In genomic region chr12:38342657-38343056, GRCm38 (mm10) we compare ENCODE assay signal across 8 mouse cellular contexts.
A peak's percentile ranks its signal among the peaks of the same experiment; 100 is the strongest.
DNase-seq lines count a peak whose midpoint lies in the region; ATAC-seq and TF ChIP-seq lines count a peak whose summit lies in the region.

No protein-coding gene starts in this region.

- no peak overlapping the region for H3K9ac ChIP-seq in forebrain, embryonic 15.5 days (replicated peaks)
- H3K9ac ChIP-seq in midbrain, embryonic 16.5 days (ENCODE audit: low read depth, low read length): no peak overlapping the region

- H3K9me3 ChIP-seq in forebrain, embryonic 15.5 days: no peaks in the 10 kb centered on the region
- no peaks in the 10 kb centered on the region for H3K9me3 ChIP-seq in midbrain, embryonic 16.5 days (replicated peaks; ENCODE audit: control insufficient read depth, low read length, poor library complexity, severe bottlenecking)

- H3K4me3 ChIP-seq in forebrain, embryonic 15.5 days: 0 out of 2 replicates have a peak overlapping the region, but pooled peaks have one; percentile 8
- no peak overlapping the region for H3K4me3 ChIP-seq in midbrain, embryonic 16.5 days (ENCODE audit: low read depth, low read length)
- H3K4me3 ChIP-seq in testis, adult 2 months (ENCODE audit: control insufficient read depth, low read depth, low read length): no peak overlapping the region

- peak; percentile 95 for ATAC-seq in forebrain, embryonic 15.5 days (replicated peaks)
- peak; percentile 92 for ATAC-seq in midbrain, embryonic 16.5 days

- H3K4me2 ChIP-seq in forebrain, embryonic 15.5 days (replicated peaks): peak overlapping the region; percentile 17; the same call in 1 of the 2 replicates
- H3K4me2 ChIP-seq in midbrain, embryonic 16.5 days (ENCODE audit: low read length): peak overlapping the region; percentile 5

- 3% methylated on average over 6 of the region's 6 CpGs for WGBS in forebrain, embryonic 15.5 days
- WGBS in midbrain, embryonic 16.5 days: 4% methylated on average over 6 of the region's 6 CpGs

- intact Hi-C loops in heart, postnatal 25 days (cut with DNase I): loop anchor here (2.0 to 5.0 kb wide), 2 partner anchors 435 to 1154 kb away; partner anchors contain the start of gene Etv1
- intact Hi-C loops in left cerebral cortex, postnatal 14 days (cut with DNase I): loop anchor here (2.0 to 5.0 kb wide), 2 partner anchors 435 to 1152 kb away; partner anchors contain the start of gene Etv1

- no peaks in the 10 kb centered on the region for H3K36me3 ChIP-seq in forebrain, embryonic 15.5 days
- no peaks in the 10 kb centered on the region for H3K36me3 ChIP-seq in midbrain, embryonic 16.5 days (ENCODE audit: control insufficient read depth, insufficient read depth, low read length)
- no peaks in the 10 kb centered on the region for H3K36me3 ChIP-seq in testis, adult 2 months (ENCODE audit: control insufficient read depth, insufficient read depth, low read length)

- no peak overlapping the region for H3K27ac ChIP-seq in forebrain, embryonic 15.5 days (replicated peaks)
- H3K27ac ChIP-seq in midbrain, embryonic 16.5 days (ENCODE audit: low read length): no peak overlapping the region
- no peak overlapping the region for H3K27ac ChIP-seq in testis, adult 2 months (ENCODE audit: control insufficient read depth, insufficient read depth, low read depth, low read length)

- DNase-seq in heart, adult 18-20 months: peak; percentile 19 to 44
- no peak for DNase-seq in heart, postnatal 25 days (ENCODE audit: low spot score)
- DNase-seq in cerebellum, adult 11 months: peak; percentile 69
- peak; percentile 4 for DNase-seq in kidney, adult 11 months
- DNase-seq in left cerebral cortex, postnatal 14 days (ENCODE audit: low spot score in 2 of 2): peak; percentile 65 to 82

- TF ChIP-seq POLR2A in testis, adult 2 months (IDR thresholded peaks at IDR 0.05; ENCODE audit: control insufficient read depth, low read depth, low read length): no peak

- peak; percentile 31; the same call in 1 of the 2 replicates for TF ChIP-seq CTCF in testis, adult 2 months (IDR thresholded peaks at IDR 0.05; ENCODE audit: control insufficient read depth, insufficient read depth, insufficient replicate concordance, low read depth, low read length)

- peaks cover 4% of the 10 kb centered on the region for H3K4me1 ChIP-seq in forebrain, embryonic 15.5 days
- no peaks in the 10 kb centered on the region for H3K4me1 ChIP-seq in midbrain, embryonic 16.5 days (ENCODE audit: control insufficient read depth, insufficient read depth, low read length)
- no peaks in the 10 kb centered on the region for H3K4me1 ChIP-seq in testis, adult 2 months (ENCODE audit: control insufficient read depth, insufficient read depth, low read length)

- 0 out of 2 replicates have a peak, but pooled peaks cover 2% of the 10 kb centered on the region for H3K27me3 ChIP-seq in forebrain, embryonic 15.5 days
- no peaks in the 10 kb centered on the region for H3K27me3 ChIP-seq in midbrain, embryonic 16.5 days (ENCODE audit: control insufficient read depth, insufficient read depth, low read depth, low read length)
- no peaks in the 10 kb centered on the region for H3K27me3 ChIP-seq in testis, adult 2 months (ENCODE audit: control insufficient read depth, insufficient read depth, low read length)
